Mouse (Mus musculus): ENCODE results near the gene Fuca1. TPM values are rescaled to one million over a fixed set of nuclear protein-coding genes. Genes with fewer than 3 reads are reported as not detected.

The Fuca1 gene
- polyA plus RNA-seq, 1 experiment from 2014 or later, result 214 TPM

- H3K36me3 ChIP-seq (ENCODE audit: control insufficient read depth, insufficient read depth, low read length), result no peaks in the 10 kb centered on the region
- no peaks in the 10 kb centered on the region for H3K27me3 ChIP-seq (replicated peaks; ENCODE audit: control insufficient read depth, insufficient read depth, low read length)
- H3K9ac ChIP-seq (ENCODE audit: low read depth, low read length), result no peak overlapping the region
- no peak overlapping the region for H3K27ac ChIP-seq (ENCODE audit: low read length)
- H3K9me3 ChIP-seq (ENCODE audit: control insufficient read depth, low read length), result no peaks in the 10 kb centered on the region
- H3K4me3 ChIP-seq (ENCODE audit: low read length), result no peak overlapping the region
- H3K4me2 ChIP-seq (ENCODE audit: low read depth, low read length), result no peak overlapping the region
- ATAC-seq, result no peak
- 92% methylated on average over 4 of the region's 4 CpGs for WGBS
- no peaks in the 10 kb centered on the region for H3K4me1 ChIP-seq (ENCODE audit: control insufficient read depth, insufficient read depth, low read length)
Measured at GRCm38 (mm10) chr4:135886184-135886583, 34.4 kb upstream of the Fuca1 start.

- Histone ChIP-seq H3K4me3 (ENCODE audit: low read length) (no peak overlapping the region), H3K27ac (ENCODE audit: low read length) (no peak overlapping the region), H3K9ac (ENCODE audit: low read depth, low read length) (no peak overlapping the region), H3K36me3 (ENCODE audit: control insufficient read depth, insufficient read depth, low read length) (no peaks in the 10 kb centered on the region), H3K4me2 (ENCODE audit: low read depth, low read length) (no peak overlapping the region), H3K4me1 (ENCODE audit: control insufficient read depth, insufficient read depth, low read length) (0 out of 2 replicates have a peak, but pooled peaks cover 4% of the 10 kb centered on the region), H3K9me3 (ENCODE audit: control insufficient read depth, low read length) (no peaks in the 10 kb centered on the region), H3K27me3 (replicated peaks; ENCODE audit: control insufficient read depth, insufficient read depth, low read length) (no peaks in the 10 kb centered on the region)
- 85% methylated on average over 24 of the region's 24 CpGs for WGBS
- ATAC-seq, result no peak
Measured at GRCm38 (mm10) chr4:135888448-135889057, 32.0 kb upstream of the Fuca1 start.

GRCm38 (mm10) chr4:135889146-135889883, 31.2 kb upstream of the Fuca1 start:
- no peak overlapping the region for H3K9ac ChIP-seq (ENCODE audit: low read depth, low read length)
- ATAC-seq, result 0 out of 2 replicates have a peak, but pooled peaks have one; percentile 10
- 0 out of 2 replicates have a peak, but pooled peaks cover 4% of the 10 kb centered on the region for H3K4me1 ChIP-seq (ENCODE audit: control insufficient read depth, insufficient read depth, low read length)
- H3K36me3 ChIP-seq (ENCODE audit: control insufficient read depth, insufficient read depth, low read length), result no peaks in the 10 kb centered on the region
- no peaks in the 10 kb centered on the region for H3K27me3 ChIP-seq (replicated peaks; ENCODE audit: control insufficient read depth, insufficient read depth, low read length)
- H3K4me3 ChIP-seq (ENCODE audit: low read length), result no peak overlapping the region
- no peaks in the 10 kb centered on the region for H3K9me3 ChIP-seq (ENCODE audit: control insufficient read depth, low read length)
- 77% methylated on average over 7 of the region's 7 CpGs for WGBS
- no peak overlapping the region for H3K4me2 ChIP-seq (ENCODE audit: low read depth, low read length)
- H3K27ac ChIP-seq (ENCODE audit: low read length), result no peak overlapping the region

- no peak overlapping the region for H3K27ac ChIP-seq (ENCODE audit: low read length)
- H3K4me2 ChIP-seq (ENCODE audit: low read depth, low read length), result no peak overlapping the region
- no peak overlapping the region for H3K9ac ChIP-seq (ENCODE audit: low read depth, low read length)
- H3K36me3 ChIP-seq (ENCODE audit: control insufficient read depth, insufficient read depth, low read length), result no peaks in the 10 kb centered on the region
- WGBS, result 5% methylated on average over 4 of the region's 4 CpGs
- 0 out of 2 replicates have a peak, but pooled peaks cover 4% of the 10 kb centered on the region for H3K4me1 ChIP-seq (ENCODE audit: control insufficient read depth, insufficient read depth, low read length)
- no peak overlapping the region for H3K4me3 ChIP-seq (ENCODE audit: low read length)
- ATAC-seq, result peak; percentile 84
- H3K9me3 ChIP-seq (ENCODE audit: control insufficient read depth, low read length), result no peaks in the 10 kb centered on the region
- no peaks in the 10 kb centered on the region for H3K27me3 ChIP-seq (replicated peaks; ENCODE audit: control insufficient read depth, insufficient read depth, low read length)
Measured at GRCm38 (mm10) chr4:135889884-135890283, 30.7 kb upstream of the Fuca1 start.

- H3K9me3 ChIP-seq (ENCODE audit: control insufficient read depth, low read length), result no peaks in the 10 kb centered on the region
- no peak overlapping the region for H3K27ac ChIP-seq (ENCODE audit: low read length)
- no peak overlapping the region for H3K4me3 ChIP-seq (ENCODE audit: low read length)
- 95% methylated on average over 2 of the region's 2 CpGs for WGBS
- H3K4me1 ChIP-seq (ENCODE audit: control insufficient read depth, insufficient read depth, low read length), result 0 out of 2 replicates have a peak, but pooled peaks cover 4% of the 10 kb centered on the region
- H3K9ac ChIP-seq (ENCODE audit: low read depth, low read length), result no peak overlapping the region
- H3K27me3 ChIP-seq (replicated peaks; ENCODE audit: control insufficient read depth, insufficient read depth, low read length), result no peaks in the 10 kb centered on the region
- ATAC-seq, result no peak
- H3K36me3 ChIP-seq (ENCODE audit: control insufficient read depth, insufficient read depth, low read length), result no peaks in the 10 kb centered on the region
- H3K4me2 ChIP-seq (ENCODE audit: low read depth, low read length), result no peak overlapping the region
Measured at GRCm38 (mm10) chr4:135891539-135891938, 29.0 kb upstream of the Fuca1 start.

GRCm38 (mm10) chr4:135892884-135893283, 27.7 kb upstream of the Fuca1 start:
- Histone ChIP-seq H3K36me3 (ENCODE audit: control insufficient read depth, insufficient read depth, low read length) (no peaks in the 10 kb centered on the region), H3K4me1 (ENCODE audit: control insufficient read depth, insufficient read depth, low read length) (0 out of 2 replicates have a peak, but pooled peaks cover 4% of the 10 kb centered on the region), H3K27ac (ENCODE audit: low read length) (no peak overlapping the region), H3K9me3 (ENCODE audit: control insufficient read depth, low read length) (no peaks in the 10 kb centered on the region), H3K9ac (ENCODE audit: low read depth, low read length) (no peak overlapping the region), H3K4me2 (ENCODE audit: low read depth, low read length) (no peak overlapping the region), H3K27me3 (replicated peaks; ENCODE audit: control insufficient read depth, insufficient read depth, low read length) (no peaks in the 10 kb centered on the region), H3K4me3 (ENCODE audit: low read length) (no peak overlapping the region)
- 56% methylated on average over 4 of the region's 4 CpGs for WGBS
- ATAC-seq, result peak; percentile 38; the same call in 1 of the 2 replicates

- H3K9me3 ChIP-seq (ENCODE audit: control insufficient read depth, low read length), result no peaks in the 10 kb centered on the region
- H3K9ac ChIP-seq (ENCODE audit: low read depth, low read length), result no peak within 1 kb of the TSS
- H3K27ac ChIP-seq (ENCODE audit: low read length), result no peak within 1 kb of the TSS
- WGBS, result 52% methylated on average over 8 of the region's 8 CpGs
- H3K4me2 ChIP-seq (ENCODE audit: low read depth, low read length), result no peak within 1 kb of the TSS
- H3K27me3 ChIP-seq (replicated peaks; ENCODE audit: control insufficient read depth, insufficient read depth, low read length), result no peaks in the 10 kb centered on the region
- H3K36me3 ChIP-seq (ENCODE audit: control insufficient read depth, insufficient read depth, low read length), result no peaks in the 10 kb centered on the region
- ATAC-seq, result no peak
- H3K4me3 ChIP-seq (ENCODE audit: low read length), result no peak within 1 kb of the TSS
- peaks cover 10% of the 10 kb centered on the region; the same call in 1 of the 2 replicates for H3K4me1 ChIP-seq (ENCODE audit: control insufficient read depth, insufficient read depth, low read length)
Measured at GRCm38 (mm10) chr4:135895071-135895571, 25.4 kb upstream of the Fuca1 start, which contains the start of gene Cnr2. Cnr2 (plus strand) TSS chr4:135895394.

GRCm38 (mm10) chr4:135896157-135896556, 24.4 kb upstream of the Fuca1 start:
- WGBS, result 79% methylated on average over 6 of the region's 6 CpGs
- peaks cover 10% of the 10 kb centered on the region; the same call in 1 of the 2 replicates for H3K4me1 ChIP-seq (ENCODE audit: control insufficient read depth, insufficient read depth, low read length)
- no peaks in the 10 kb centered on the region for H3K36me3 ChIP-seq (ENCODE audit: control insufficient read depth, insufficient read depth, low read length)
- no peak overlapping the region for H3K4me2 ChIP-seq (ENCODE audit: low read depth, low read length)
- no peaks in the 10 kb centered on the region for H3K27me3 ChIP-seq (replicated peaks; ENCODE audit: control insufficient read depth, insufficient read depth, low read length)
- ATAC-seq, result no peak
- H3K4me3 ChIP-seq (ENCODE audit: low read length), result no peak overlapping the region
- H3K9ac ChIP-seq (ENCODE audit: low read depth, low read length), result no peak overlapping the region
- H3K9me3 ChIP-seq (ENCODE audit: control insufficient read depth, low read length), result no peaks in the 10 kb centered on the region
- no peak overlapping the region for H3K27ac ChIP-seq (ENCODE audit: low read length)

GRCm38 (mm10) chr4:135898380-135899049, 22.0 kb upstream of the Fuca1 start:
- Histone ChIP-seq H3K4me1 (ENCODE audit: control insufficient read depth, insufficient read depth, low read length) (peaks cover 6% of the 10 kb centered on the region; the same call in 1 of the 2 replicates), H3K36me3 (ENCODE audit: control insufficient read depth, insufficient read depth, low read length) (no peaks in the 10 kb centered on the region), H3K4me3 (ENCODE audit: low read length) (no peak overlapping the region), H3K4me2 (ENCODE audit: low read depth, low read length) (peak overlapping the region; percentile 19; the same call in 1 of the 2 replicates), H3K27me3 (replicated peaks; ENCODE audit: control insufficient read depth, insufficient read depth, low read length) (no peaks in the 10 kb centered on the region), H3K9me3 (ENCODE audit: control insufficient read depth, low read length) (no peaks in the 10 kb centered on the region), H3K9ac (ENCODE audit: low read depth, low read length) (peak overlapping the region; percentile 45; the same call in 1 of the 2 replicates), H3K27ac (ENCODE audit: low read length) (peak overlapping the region; percentile 84)
- WGBS, result 47% methylated on average over 8 of the region's 9 CpGs
- ATAC-seq, result peak; percentile 96
